Mouse (Mus musculus) gastrocnemius, adult 18-20 months (tissue): ENCODE results near the gene Nol7. TPM values are rescaled to one million over a fixed set of nuclear protein-coding genes. Genes with fewer than 3 reads are reported as not detected.

Source experiments
- DNase-seq: peaks from one replicate; pipeline ENCODE4 v3.0.0; 2021; ENCODE audit warnings: low spot score
- total RNA-seq, 2 experiments: library from RNA; stranded (reverse); gene quantifications; 2 replicates each; pipeline ENCODE4 v1.2.3; 2021

The Nol7 gene
- total RNA-seq, 2 experiments from 2014 or later = 121 to 134 TPM

DNA sequence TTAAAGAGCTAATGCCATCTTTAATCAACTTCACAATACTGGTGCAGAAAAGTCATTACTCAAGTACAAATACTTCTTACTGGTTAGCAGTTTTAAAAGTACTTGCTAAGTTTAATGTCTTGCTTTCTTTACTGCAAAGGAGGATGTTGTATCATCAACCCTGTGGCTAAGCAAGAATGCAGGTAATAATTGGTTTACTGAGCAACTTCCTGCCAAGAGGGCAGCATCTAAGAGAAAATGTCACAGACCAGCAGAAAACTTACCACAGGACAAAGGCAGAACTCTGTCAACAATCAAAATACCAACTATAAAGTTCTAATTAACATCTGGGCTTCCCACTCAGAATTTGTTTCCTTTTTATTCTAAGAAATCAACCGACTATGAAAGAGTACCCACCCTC, 17.1 kb downstream of the Nol7 start:
- no peak for DNase-seq

DNA sequence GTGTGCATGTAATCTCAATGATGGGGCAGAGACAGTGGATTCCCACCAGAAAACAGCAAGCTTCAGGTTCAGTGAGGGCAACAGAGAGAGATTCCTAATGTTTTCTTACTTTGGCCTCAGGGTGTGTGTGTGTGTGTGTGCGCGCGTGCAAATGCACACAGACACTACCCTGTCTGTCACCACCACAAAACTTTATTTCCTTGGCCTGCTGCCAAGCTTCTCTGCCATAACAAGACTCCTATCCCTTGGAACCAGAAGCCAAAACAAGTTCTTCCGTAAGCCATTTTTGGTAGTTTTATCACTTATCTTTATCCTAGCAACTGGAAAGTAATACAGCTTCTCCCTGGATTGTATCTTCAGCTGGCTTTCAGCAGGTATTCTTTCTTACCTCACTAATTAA, 30.2 kb downstream of the Nol7 start:
- no peak for DNase-seq

- no peak for DNase-seq
Measured at GRCm38 (mm10) chr13:43433395-43433794, 35.2 kb downstream of the Nol7 start.

GRCm38 (mm10) chr13:43440376-43440775, 42.2 kb downstream of the Nol7 start:
- DNase-seq = no peak

GRCm38 (mm10) chr13:43442551-43442950, 44.4 kb downstream of the Nol7 start:
- DNase-seq = no peak

GRCm38 (mm10) chr13:43443706-43444105, 45.5 kb downstream of the Nol7 start:
- no peak for DNase-seq

GRCm38 (mm10) chr13:43444717-43445116, 46.5 kb downstream of the Nol7 start:
- no peak for DNase-seq

- DNase-seq = no peak
Measured at GRCm38 (mm10) chr13:43445754-43446153, 47.6 kb downstream of the Nol7 start.

DNA sequence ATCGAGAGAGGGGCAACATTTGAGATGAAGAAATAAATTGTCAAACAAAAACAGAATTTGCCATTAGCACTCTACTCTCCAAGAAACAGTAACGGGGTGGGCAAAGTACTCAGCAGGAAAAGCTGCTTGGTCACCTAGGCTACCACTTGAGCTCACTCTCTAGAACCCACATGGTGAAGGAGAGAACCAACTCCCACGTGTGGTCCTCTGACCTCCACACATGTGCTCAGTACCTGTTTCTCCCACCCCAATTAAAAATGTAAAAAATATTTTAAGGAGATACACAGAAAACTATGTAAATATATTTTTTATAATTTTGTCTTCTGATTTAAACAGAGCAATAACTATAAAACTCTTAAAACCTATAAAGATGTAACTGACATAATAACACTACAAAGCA, 49.5 kb downstream of the Nol7 start:
- no peak for DNase-seq

GRCm38 (mm10) chr13:43450686-43451085, 52.5 kb downstream of the Nol7 start:
- no peak for DNase-seq

DNA sequence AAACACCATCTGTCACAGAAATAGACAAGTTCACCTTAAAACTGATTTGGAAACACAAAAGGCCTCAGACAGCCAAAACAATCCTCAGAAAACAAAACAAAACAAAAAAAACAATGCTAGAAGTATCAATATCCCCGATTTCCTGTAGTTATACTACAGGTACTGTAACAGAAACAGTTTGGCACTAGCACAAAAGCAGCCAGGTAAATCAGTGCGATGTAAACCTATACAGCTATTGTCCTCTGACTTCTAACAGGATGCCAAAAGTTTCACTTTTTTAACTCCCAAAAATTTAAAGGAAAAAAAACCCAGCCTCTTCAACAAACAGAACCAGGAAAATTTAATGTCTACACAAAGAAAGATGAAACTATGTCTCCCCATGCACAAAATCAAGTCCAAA, 54.0 kb downstream of the Nol7 start:
- DNase-seq = no peak

DNA sequence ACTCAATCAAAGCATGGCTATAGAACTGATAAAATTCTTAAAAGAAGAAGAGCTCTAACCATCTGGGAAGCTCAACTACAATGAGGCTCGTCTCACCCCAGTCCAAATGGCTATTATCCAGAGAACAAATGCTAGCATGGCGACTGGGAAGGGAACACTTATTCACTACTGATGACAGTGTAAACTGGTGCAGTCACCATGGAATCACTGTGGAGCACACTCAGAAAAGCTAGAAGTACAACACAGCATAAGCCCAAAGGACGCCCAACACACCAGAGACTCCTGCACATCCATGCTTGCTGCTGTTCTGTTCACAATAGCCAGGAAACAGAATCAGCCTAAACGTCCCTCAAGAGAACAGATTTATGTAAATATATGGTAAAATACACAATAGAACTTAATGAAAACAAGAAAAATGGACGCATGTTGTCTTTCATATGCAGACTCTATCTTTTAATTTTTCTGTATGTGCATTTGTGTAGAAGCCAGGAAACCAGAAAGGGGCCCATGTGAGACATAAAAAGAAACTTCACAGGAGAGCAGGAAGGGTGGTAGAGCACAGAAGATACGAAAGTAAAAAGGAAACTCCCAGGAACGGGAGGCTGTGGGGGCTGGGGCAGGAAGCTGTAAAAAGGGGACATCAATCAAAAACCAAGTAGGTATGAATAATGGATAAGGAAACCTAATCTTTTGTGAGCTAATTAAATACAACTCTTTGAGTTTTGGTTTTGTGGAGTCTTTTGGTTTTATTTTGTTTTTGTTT, 54.8 kb downstream of the Nol7 start:
- peak; percentile 15 for DNase-seq

DNA sequence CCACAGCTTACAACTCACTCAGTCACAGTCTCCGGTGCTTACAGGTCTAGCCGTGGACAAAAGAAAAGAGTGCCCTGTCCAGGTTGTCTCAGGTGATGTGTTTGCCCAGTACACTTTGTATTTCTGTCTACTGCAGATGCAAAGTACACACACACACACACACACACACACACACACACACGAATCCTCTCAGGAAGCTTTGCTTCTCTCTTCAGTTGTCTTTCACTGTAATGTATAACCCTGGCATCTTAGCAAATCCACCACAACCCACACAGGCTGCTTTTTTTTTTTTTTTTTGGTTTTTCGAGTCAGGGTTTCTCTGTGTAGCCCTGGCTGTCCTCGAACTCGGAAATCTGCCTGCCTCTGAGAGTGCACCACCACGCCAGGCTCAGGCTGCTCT, 56.2 kb downstream of the Nol7 start:
- DNase-seq = no peak

Other genes with a start within 250 kb of the Nol7 start
- 10 to 100 TPM; 23.4 to 26.3 TPM for gene Tbc1d7, start 226.9 kb upstream of the Nol7 start, total RNA-seq
- 1 to 10 TPM; 4.7 to 6.8 TPM for gene Gfod1, start 94.2 kb upstream of the Nol7 start, total RNA-seq
- 10 to 100 TPM; 17.1 to 22.1 TPM for gene Sirt5, start 32.9 kb upstream of the Nol7 start, total RNA-seq
- gene Ranbp9, start 82.9 kb downstream of the Nol7 start, total RNA-seq = 10 to 100 TPM; 41.3 to 42.2 TPM
- gene Mcur1, start 161.8 kb downstream of the Nol7 start, total RNA-seq = 10 to 100 TPM; 30.3 to 31.7 TPM
- not detected for gene Rnf182, start 217.3 kb downstream of the Nol7 start, total RNA-seq